Mouse (Mus musculus) monocyte, adult 2 months (primary cell): Measurements from ENCODE around the gene Gsdma.
"Not testable (repeated sequence)": the region's sequence is repeated elsewhere in the genome, so short reads cannot be mapped to it uniquely, and the experiment has no call there.

Experiments used
- DNase-seq, 2 experiments: peaks; one replicate each; pipeline ENCODE4 v3.0.0; 2022; ENCODE audit warnings: low spot score in 2 of 2, low read depth in 1 of 2

Gsdma gene

GRCm38 (mm10) chr11:98709001-98709741, 45.0 kb downstream of the Gsdma start:
- no peak for DNase-seq

DNA sequence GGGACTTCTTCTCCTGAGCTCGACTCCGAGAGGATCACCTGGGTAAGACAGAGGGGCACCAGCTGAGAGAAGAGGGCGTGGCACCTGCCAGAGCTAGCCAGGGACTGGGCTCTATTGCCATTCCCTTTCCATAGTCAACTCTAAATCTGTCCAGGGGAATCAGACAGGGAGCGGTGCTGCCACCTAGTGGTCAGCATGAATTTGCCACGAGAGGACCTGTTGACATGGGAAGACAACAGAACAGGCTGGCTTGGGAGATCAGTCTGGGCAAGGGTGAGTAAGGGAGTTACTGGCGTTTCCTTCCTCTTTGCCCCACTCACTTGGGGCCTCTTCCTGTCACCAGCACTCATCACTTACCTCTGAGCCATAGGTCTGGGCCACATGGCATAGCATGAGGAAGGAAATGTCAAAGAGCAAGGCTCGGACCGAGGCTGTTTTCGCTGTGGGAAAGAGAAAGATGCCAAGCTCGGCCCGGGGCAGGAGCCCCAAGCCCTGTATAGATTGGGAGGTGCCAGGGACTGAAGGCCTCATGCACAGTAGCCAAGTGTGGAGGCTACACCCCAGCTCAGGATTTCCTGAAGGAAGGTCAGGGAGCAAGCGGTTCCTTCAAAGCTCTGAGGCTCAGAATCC, 46.4 kb downstream of the Gsdma start:
- peak; percentile 56 to 69 for DNase-seq

GRCm38 (mm10) chr11:98711046-98711434, 46.9 kb downstream of the Gsdma start:
- no peak for DNase-seq

DNA sequence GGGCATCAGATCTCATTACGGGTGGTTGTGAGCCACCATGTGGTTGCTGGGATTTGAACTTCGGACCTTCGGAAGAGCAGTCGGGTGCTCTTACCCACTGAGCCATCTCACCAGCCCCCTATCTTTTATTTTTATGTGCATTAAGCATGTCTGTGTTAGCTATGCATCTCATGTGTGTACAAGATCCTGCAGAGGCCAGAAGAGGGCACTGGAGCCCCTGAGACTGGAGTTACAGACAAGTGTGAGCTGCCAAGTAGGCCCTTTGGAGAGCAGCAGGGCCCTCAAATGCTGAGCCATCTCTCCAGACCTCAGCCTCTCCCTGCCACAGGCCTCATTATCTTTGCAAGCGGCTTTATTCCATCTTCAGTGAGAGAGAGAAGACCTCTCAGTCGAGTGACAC, 47.9 kb downstream of the Gsdma start:
- DNase-seq: not testable (repeated sequence)

DNA sequence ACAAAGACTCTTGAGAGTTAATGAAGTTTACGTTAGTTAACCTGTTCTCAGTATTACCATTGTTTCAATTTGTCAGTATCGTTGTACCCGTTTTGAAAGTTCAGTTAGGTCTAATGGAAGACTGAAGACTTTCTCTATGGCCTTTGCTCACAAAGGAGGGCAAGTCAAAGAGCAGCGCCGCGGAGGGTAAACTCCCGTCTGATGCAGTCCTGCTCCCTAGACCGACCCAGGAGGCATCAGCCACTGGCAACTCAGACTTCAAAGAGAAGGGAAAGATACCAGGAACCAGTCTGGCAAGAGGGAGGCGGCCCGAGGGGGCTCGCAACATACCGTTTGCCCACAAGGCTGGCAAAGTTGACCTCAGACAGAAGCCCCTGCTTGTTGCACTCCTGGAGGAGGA, 49.6 kb downstream of the Gsdma start:
- DNase-seq: no peak

GRCm38 (mm10) chr11:98715946-98716345, 51.8 kb downstream of the Gsdma start:
- no peak for DNase-seq

DNA sequence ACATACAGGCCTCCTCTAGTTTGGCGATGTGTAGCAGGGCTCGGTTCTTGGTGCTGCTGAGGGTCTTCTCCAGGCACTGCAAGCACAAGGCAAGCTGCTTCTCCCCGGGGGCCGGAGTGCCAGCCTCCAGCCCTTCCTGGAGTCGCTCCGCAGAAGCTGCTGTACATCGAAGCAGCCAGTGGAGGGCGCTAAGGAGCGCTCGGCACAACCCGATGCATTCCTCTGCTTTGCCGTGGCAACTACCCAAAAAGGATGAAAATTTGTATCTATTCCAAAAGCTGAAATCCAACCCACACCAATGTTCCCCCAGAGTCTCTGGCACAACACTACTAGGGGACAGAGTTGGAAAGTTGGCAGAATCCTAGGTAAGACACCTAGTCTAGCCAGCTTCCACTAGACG, 53.8 kb downstream of the Gsdma start:
- peak in 1 of 2 experiments; percentile 46 for DNase-seq

- no peak for DNase-seq
These were observed 56.6 kb downstream of the Gsdma start for GRCm38 (mm10) chr11:98720756-98721155.

DNA sequence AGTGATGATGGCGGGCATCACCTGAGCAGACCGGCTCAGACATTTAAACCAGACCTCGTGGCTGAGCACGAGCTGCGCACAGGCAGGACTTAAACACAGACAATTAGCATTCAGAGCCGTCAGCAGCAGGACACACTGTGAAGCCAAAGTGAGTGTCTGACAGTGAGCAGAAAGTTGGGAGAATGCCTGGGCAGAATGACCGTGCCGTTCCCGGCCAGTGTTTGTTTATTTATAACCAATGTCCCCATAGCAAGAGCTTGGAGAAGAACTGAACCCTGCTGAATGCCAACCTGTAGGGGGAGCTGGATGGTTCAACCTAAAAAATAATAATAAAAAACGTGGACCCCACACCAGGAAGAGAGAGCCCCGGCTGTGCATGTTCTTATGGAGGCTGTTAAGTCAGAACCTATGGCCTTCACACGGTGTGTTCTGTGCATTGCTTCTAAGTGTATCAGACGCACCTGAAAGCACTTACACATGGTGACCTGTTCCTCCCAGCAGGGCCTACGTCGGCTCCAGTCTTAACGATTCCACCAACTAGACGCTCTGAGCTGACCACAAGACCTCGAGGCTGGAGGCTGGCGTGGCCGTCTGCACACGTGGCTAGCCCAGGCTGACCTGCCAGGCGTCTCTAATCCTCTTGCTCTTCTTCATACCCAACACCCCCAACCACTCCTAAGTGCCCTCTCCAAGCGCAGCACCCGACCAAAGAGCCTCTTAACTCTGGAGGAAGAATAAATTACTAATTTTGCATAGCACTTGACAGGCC, 57.5 kb downstream of the Gsdma start:
- DNase-seq: no peak

GRCm38 (mm10) chr11:98723098-98723497, 58.9 kb downstream of the Gsdma start:
- DNase-seq: no peak

GRCm38 (mm10) chr11:98725926-98726506, 61.9 kb downstream of the Gsdma start:
- DNase-seq: no peak
